Mouse (Mus musculus) bone marrow, adult 2 months (tissue): ENCODE measurements around the gene Slc26a6.

ENCODE experiments used
- CTCF ChIP-seq: fragments of 200-500 bp; IDR thresholded peaks from 2 replicates; pipeline ENCODE4 v1.5.1; 2011; ENCODE audit warnings: low read length, control low read depth; ENCODE audit not compliant: control insufficient read depth, insufficient read depth
- POLR2A ChIP-seq: fragments of 200-500 bp; IDR thresholded peaks from 2 replicates; pipeline ENCODE4 v1.6.1; 2011; ENCODE audit warnings: low read depth, mild to moderate bottlenecking, control low read depth, low read length, borderline replicate concordance; ENCODE audit not compliant: control insufficient read depth

DNA sequence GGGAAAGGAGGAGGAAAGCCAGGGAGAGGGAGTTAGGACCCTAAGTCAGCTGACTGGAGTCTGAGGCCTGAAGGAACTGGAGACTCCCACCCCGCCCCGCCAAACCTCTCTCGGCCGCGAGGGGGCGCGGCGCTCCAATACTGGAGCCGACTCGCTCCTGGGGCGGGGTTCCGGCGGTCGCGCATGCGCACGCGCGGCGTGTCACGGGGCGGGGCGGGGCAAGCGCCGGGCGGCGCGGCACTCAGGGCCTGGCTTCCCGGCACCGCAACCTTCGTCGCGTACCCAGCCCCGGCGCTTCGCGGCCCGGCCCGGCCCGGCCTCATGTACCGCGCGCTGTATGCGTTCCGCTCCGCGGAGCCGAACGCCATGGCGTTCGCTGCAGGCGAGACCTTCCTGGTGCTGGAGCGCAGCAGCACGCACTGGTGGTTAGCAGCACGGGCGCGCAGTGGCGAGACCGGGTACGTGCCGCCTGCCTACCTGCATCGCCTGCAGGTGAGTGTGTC lies 44.9 kb upstream of the Slc26a6 start, which contains the start of gene Nckipsd:
- TF ChIP-seq POLR2A = peak; percentile 55; the same call in 1 of the 2 replicates
- TF ChIP-seq CTCF = peak; percentile 77
